Comparison of ENCODE assay signal across 19 mouse cellular contexts in genomic region chr4:141725738-141726137, GRCm38 (mm10). TPM values are rescaled to one million over a fixed set of nuclear protein-coding genes. Genes with fewer than 3 reads are reported as not detected.
A peak's percentile ranks its signal among the peaks of the same experiment; 100 is the strongest.
DNase-seq lines count a peak whose midpoint lies in the region; ATAC-seq and TF ChIP-seq lines count a peak whose summit lies in the region.
"Had no signal": no experiment of that assay in that cellular context is flagged by ENCODE, and none has a peak within 500 bp of the region (broad histone marks: within the 10 kb centered on the region; RNA-seq: fewer than 3 reads in every experiment).

No protein-coding gene starts in this region.

- TF ChIP-seq CTCF in kidney, adult 2 months (conservative IDR thresholded peaks at IDR 0.05; ENCODE audit: insufficient read depth, insufficient read length, low read depth, low read length): no peak
- no peak for TF ChIP-seq CTCF in stomach, postnatal 0 days (IDR thresholded peaks at IDR 0.05; ENCODE audit: low read depth)

- no peak overlapping the region for H3K9ac ChIP-seq in liver, embryonic 15.5 days
- H3K9ac ChIP-seq in stomach, postnatal 0 days (ENCODE audit: low read length): no peak overlapping the region
- H3K9ac ChIP-seq: embryonic facial prominence, embryonic 12.5 days; heart, embryonic 12.5 days had no signal

- no peak overlapping the region for H3K4me2 ChIP-seq in liver, embryonic 15.5 days
- no peak overlapping the region for H3K4me2 ChIP-seq in stomach, postnatal 0 days (replicated peaks; ENCODE audit: low read depth)
- H3K4me2 ChIP-seq: embryonic facial prominence, embryonic 12.5 days; heart, embryonic 12.5 days; midbrain, embryonic 11.5 days had no signal

- TF ChIP-seq EP300 in stomach, postnatal 0 days (optimal IDR thresholded peaks at IDR 0.05): no peak

- WGBS in kidney, adult 2 months: 31% methylated on average over 3 of the region's 3 CpGs
- 45% methylated on average over 3 of the region's 3 CpGs for WGBS in liver, embryonic 15.5 days (ENCODE audit: insufficient replicate concordance)
- WGBS in stomach, postnatal 0 days: 43% methylated on average over 3 of the region's 3 CpGs

- H3K4me1 ChIP-seq in kidney, adult 2 months (ENCODE audit: control insufficient read depth, insufficient read depth, low read length): peaks cover 45% of the 10 kb centered on the region
- H3K4me1 ChIP-seq in liver, embryonic 15.5 days (replicated peaks): peaks cover 63% of the 10 kb centered on the region
- H3K4me1 ChIP-seq in stomach, postnatal 0 days (replicated peaks; ENCODE audit: control insufficient read depth, insufficient read depth): 0 out of 2 replicates have a peak, but pooled peaks cover 3% of the 10 kb centered on the region

- no peak for TF ChIP-seq POLR2A in kidney, adult 2 months (IDR thresholded peaks at IDR 0.05; ENCODE audit: low read depth, low read length)

- no peak overlapping the region for H3K4me3 ChIP-seq in kidney, adult 2 months (ENCODE audit: insufficient read depth, low read depth, low read length)
- no peak overlapping the region for H3K4me3 ChIP-seq in liver, embryonic 15.5 days (replicated peaks)
- no peak overlapping the region for H3K4me3 ChIP-seq in stomach, postnatal 0 days (ENCODE audit: low read depth, low read length)
- H3K4me3 ChIP-seq: embryonic facial prominence, embryonic 12.5 days; heart, embryonic 12.5 days; limb, embryonic 10.5 days; myocyte had no signal

- DNase-seq in lung, adult 18-20 months: peak; percentile 53 to 54
- no peak for DNase-seq in lung, postnatal 10 days
- DNase-seq in kidney, adult 2 months: peak; percentile 91
- peak; percentile 63 for DNase-seq in stomach, postnatal 0 days (ENCODE audit: low spot score)
- DNase-seq in cerebellum, postnatal 36 days: no peak
- DNase-seq in embryo, embryonic 10.5 days (ENCODE audit: low spot score): no peak
- DNase-seq: cerebellum, adult 11 months; cerebellum, postnatal 25 days; gastrocnemius, postnatal 25 days; heart, postnatal 4 days; retina, postnatal 1 day; thymus, postnatal 25 days had no signal

- ATAC-seq in liver, embryonic 15.5 days (ENCODE audit: insufficient read depth): no peak
- no peak for ATAC-seq in stomach, postnatal 0 days (ENCODE audit: low FRiP score, low TSS enrichment)

- H3K36me3 ChIP-seq in kidney, adult 2 months (ENCODE audit: control insufficient read depth, insufficient read depth, low read length): no peaks in the 10 kb centered on the region
- peaks cover 5% of the 10 kb centered on the region for H3K36me3 ChIP-seq in liver, embryonic 15.5 days (replicated peaks)
- H3K36me3 ChIP-seq in stomach, postnatal 0 days (ENCODE audit: control insufficient read depth, insufficient read depth, low read length): no peaks in the 10 kb centered on the region
- H3K36me3 ChIP-seq: embryonic facial prominence, embryonic 12.5 days had no signal

- H3K9me3 ChIP-seq in liver, embryonic 15.5 days (replicated peaks): no peaks in the 10 kb centered on the region
- H3K9me3 ChIP-seq in stomach, postnatal 0 days (ENCODE audit: control insufficient read depth, low read length): no peaks in the 10 kb centered on the region
- H3K9me3 ChIP-seq: embryonic facial prominence, embryonic 12.5 days; heart, embryonic 12.5 days; limb, embryonic 10.5 days had no signal

- H3K27ac ChIP-seq in kidney, adult 2 months (ENCODE audit: insufficient read depth, low read depth, low read length): peak overlapping the region; percentile 82
- peak overlapping the region; percentile 30; the same call in 1 of the 2 replicates for H3K27ac ChIP-seq in liver, embryonic 15.5 days (replicated peaks)
- H3K27ac ChIP-seq in stomach, postnatal 0 days (replicated peaks): peak overlapping the region; percentile 67; the same call in 1 of the 2 replicates
- H3K27ac ChIP-seq: embryonic facial prominence, embryonic 12.5 days; limb, embryonic 10.5 days had no signal

- no peaks in the 10 kb centered on the region for H3K27me3 ChIP-seq in kidney, adult 2 months (replicated peaks; ENCODE audit: control insufficient read depth, insufficient read depth, low read length)
- peaks cover 17% of the 10 kb centered on the region; the same call in 1 of the 2 replicates for H3K27me3 ChIP-seq in liver, embryonic 15.5 days
- no peaks in the 10 kb centered on the region for H3K27me3 ChIP-seq in stomach, postnatal 0 days (ENCODE audit: control insufficient read depth, insufficient read depth, low read length)

RNA-seq across cellular contexts. Expression of gene Ddi2, which starts 2.5 kb away (rescaled TPM):
- 21.9 and 23.4 TPM in 2 replicates for polyA plus RNA-seq in kidney, adult 2 months (2012; rRNA removed)
- polyA plus RNA-seq in liver, embryonic 15.5 days (2015; fragmentation: Nextera tagmentation; extraction: Ambion mirVana): 14.8 and 17.2 TPM in 2 replicates
- polyA plus RNA-seq in stomach, postnatal 0 days (2015; fragmentation: Nextera tagmentation; extraction: Ambion mirVana): 14.4 TPM in 2 replicates

RNA-seq across cellular contexts. Expression of gene Agmat, which starts 20.7 kb away (rescaled TPM):
- 9.4 and 10.8 TPM in 2 replicates for polyA plus RNA-seq in kidney, adult 2 months (2012; rRNA removed)
- polyA plus RNA-seq in liver, embryonic 15.5 days (2015; fragmentation: Nextera tagmentation; extraction: Ambion mirVana): 20.5 and 26.2 TPM in 2 replicates
- polyA plus RNA-seq in stomach, postnatal 0 days (2015; fragmentation: Nextera tagmentation; extraction: Ambion mirVana): 0.13 and 0.34 TPM in 2 replicates
- polyA plus RNA-seq: C2C12; embryonic facial prominence, embryonic 12.5 days; limb, embryonic 10.5 days; midbrain, embryonic 11.5 days had no signal

RNA-seq across cellular contexts. Expression of gene Rsc1a1, which starts 40.3 kb away (rescaled TPM):
- 18.2 and 25.8 TPM in 2 replicates for polyA plus RNA-seq in kidney, adult 2 months (2012; rRNA removed)
- polyA plus RNA-seq in liver, embryonic 15.5 days (2015; fragmentation: Nextera tagmentation; extraction: Ambion mirVana): 1.2 TPM in 1 of 2 replicates, not detected in the other
- polyA plus RNA-seq in stomach, postnatal 0 days (2015; fragmentation: Nextera tagmentation; extraction: Ambion mirVana): not detected in 2 replicates
- polyA plus RNA-seq: embryonic facial prominence, embryonic 12.5 days had no signal

Comparison
In these comparisons a context has a peak if more than half of its experiments do, and no peak if none do; other contexts are left out.
1. DNase-seq: peak in lung, adult 18-20 months (2 of 2), kidney, adult 2 months (single experiment) and stomach, postnatal 0 days (single experiment); none in lung, postnatal 10 days (single experiment), cerebellum, postnatal 36 days (0 of 2) and embryo, embryonic 10.5 days (single experiment).
2. H3K27ac ChIP-seq: peak in every context shown above with its lines; median percentile 82 in kidney, adult 2 months; 67 in stomach, postnatal 0 days; 30 in liver, embryonic 15.5 days.